Mouse (Mus musculus) left cerebral cortex, adult 8-10 months (tissue): ENCODE data around the gene Ccdc146. TPM values are rescaled to one million over a fixed set of nuclear protein-coding genes. Genes with fewer than 3 reads are reported as not detected.
A peak's percentile ranks its signal among the peaks of the same experiment; 100 is the strongest.

Experiments
- DNase-seq, 2 experiments: peaks; one replicate each; pipeline ENCODE4 v3.0.0; 2022; ENCODE audit warnings: low spot score in 2 of 2
- total RNA-seq, 4 experiments: library from RNA; stranded (reverse); gene quantifications; 2 replicates each; pipeline ENCODE4 v1.2.4; 2022

Ccdc146 gene
- total RNA-seq, 4 experiments from 2014 or later, result 0.09 to 0.44 (median 0.38) TPM

DNA sequence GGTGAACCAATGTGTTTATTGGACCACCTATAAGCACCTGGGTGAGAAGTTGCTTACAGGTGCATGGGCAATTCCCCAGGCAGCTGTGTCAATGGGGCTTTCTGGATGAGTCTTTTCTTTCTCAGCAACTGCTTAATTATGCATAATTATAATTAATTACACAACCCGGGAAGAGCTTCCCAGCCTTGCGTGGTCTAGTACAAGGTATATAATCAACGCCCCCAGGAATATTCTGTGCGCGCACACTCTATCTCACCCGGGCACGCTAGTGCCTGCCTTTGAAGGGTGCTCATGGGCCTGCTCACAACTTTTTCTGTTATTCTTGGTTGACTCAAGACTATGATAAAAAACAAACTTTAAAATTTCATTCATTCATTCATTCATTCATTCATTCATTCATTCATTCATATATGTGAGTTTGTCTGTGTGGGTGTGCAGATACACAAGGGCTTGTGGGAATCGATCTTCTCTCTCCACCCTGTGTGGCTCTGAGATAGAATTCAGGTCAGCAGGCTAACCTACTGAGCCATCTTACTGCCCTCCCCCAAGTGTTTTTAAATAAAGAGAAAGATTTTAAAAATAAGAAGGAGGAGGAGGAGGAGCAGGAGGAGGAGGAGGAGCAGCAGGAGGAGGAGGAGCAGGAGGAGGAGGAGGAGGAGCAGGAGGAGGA is 160.0 kb downstream of the Ccdc146 start:
- DNase-seq, result no peak

DNA sequence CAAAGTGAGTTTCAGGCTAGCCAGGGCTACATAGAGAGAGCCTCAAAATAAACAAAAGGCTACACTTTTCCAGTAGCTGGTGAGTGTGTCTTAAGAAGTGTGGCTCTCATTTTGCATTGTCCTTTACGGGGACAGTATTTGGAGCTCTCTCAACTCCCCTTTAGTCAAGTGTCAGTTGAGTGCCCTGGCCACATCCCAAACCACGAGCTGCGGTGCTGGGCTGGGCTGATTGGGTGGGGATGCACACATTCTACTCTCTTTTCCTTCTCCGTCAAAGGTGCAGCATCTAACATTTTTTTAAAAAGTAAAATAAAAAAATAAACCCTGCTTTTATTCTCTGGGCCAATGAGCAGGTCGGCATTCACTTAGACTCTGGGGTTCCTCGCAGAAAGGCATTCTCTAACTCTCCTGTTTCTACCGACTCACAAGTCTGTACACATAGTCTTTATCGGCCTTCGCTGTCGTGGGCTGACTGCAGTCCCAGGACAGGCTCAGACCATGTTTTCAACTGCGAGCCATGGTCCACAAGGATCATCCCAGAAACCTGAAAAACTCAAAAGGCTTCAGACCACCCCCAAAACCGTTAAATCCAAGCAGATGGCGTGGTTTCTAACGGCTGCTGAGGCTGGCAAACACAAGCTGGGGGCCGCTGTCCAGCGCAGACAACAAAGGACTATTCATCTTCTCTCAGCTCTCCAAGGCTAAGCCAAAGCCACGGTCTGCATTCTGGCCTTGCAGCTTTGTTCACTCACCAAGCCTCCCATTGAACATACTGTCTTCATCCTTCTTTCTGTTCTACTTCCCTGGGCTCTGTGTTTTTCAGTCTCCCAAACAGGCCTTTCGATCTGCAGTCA is 161.0 kb downstream of the Ccdc146 start:
- no peak for DNase-seq

DNA sequence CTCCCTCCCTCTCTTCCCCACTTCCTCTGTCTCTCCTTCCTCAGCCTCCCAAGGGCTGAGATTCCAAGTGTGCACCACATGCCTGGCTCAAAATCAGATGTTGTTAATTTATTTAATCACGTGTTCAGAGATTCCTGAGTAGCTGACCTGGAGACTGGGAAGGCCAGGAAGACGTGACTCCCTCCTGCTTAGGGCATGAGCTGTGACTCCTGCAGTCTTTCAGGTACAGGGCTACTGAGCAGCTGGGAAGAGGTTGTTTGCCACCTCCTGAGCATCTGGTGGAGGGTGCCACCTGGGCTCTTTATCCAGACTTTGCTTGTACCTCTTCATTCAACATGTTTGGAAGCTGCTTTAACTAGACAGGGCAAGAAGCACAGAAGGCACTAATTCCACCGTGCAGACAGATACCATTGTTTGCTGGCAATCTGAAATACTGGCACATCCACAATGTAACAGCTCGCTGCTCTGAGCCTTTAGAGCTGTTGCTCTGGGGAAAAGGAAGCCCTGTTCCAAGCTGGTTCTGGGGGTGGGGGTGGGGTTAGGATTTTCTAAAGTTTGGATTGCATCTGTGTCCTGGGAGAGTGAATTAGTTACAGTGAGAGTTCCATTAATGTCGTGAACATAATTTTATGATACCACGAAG is 163.2 kb downstream of the Ccdc146 start:
- DNase-seq, result no peak

DNA sequence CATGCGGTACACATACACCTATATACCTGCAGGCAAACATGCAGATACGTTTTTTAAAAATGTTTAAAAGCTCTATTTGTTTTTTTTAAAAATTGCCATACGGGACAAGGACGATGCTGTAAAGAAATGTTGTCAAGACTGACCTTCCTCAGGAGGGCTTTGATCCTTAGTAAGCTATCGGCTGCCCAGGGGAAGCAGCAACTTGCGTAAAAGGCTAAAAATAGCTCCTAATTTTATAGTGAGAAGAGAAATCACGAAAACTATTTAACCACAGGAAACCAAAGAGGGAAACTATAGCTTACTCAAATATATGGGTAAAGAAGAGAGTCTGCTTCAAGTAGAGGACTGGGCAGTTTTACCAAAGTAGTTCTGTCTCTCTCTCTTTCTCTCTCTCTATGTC is 163.7 kb downstream of the Ccdc146 start:
- no peak for DNase-seq

DNA sequence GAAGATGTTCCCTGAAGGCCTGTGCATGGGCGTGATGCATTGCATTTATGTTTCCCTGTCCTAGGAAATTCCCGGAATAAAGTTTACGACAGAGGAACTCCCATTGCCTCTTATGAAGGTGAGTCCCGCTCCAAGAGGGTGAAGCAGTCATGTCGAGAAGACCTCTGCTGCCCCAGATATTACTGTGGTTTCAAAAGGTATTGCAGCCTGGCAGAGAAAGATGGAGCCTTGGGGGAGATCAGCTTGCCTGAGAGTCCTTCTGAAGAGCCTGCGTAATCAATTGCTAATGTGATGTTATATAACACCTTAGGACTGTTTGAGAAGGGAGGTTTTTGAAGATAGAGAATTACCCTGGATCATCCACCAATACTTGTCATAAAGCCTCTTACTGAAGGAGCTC is 166.7 kb downstream of the Ccdc146 start:
- no peak for DNase-seq

DNA sequence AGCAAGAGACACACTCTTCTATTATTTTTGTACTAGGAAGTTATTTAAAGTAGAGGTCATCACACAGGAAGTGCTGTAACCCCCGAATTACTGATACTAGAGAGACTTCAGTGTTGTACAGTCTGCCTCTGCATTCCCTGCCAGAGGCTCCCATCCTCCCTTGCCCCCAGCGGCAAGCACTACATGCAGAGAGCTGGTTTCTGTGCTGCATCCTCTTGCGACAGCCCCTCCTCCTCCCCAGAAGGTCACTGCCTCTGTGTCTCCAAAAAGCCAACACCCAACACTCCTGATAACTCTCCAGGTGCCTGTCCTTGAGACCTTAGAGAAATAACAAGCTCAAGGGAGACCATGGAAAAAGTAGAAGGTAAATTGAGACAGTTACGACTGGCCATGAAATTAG is 167.4 kb downstream of the Ccdc146 start:
- DNase-seq, result no peak

DNA sequence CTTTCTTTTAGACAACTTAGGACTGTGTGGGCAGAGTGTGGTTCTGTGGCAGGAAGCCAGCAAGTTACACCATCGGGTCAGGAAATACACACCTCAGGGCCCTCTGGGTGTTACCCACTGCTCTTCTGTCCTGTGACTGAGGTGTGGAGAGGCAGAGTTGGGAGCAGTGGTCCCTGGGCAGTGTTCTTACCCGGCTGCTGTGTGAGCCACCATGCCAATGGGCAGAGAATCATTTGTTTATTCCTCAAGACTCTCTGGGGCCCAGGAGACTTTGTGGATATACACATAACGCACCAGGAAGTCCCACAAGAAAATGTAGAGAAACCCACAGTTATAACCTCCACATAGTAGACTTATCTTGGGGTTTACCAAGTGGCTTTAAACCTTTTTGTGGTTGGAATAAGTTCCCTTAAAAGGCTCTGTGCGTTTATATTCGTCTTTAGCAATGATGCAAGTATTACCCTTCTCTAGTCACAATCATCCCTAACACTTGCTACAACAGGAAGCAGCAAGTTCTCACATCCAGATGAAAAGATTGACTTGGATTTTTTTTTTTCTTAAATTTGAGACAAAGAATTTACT is 168.8 kb downstream of the Ccdc146 start:
- no peak for DNase-seq

DNA sequence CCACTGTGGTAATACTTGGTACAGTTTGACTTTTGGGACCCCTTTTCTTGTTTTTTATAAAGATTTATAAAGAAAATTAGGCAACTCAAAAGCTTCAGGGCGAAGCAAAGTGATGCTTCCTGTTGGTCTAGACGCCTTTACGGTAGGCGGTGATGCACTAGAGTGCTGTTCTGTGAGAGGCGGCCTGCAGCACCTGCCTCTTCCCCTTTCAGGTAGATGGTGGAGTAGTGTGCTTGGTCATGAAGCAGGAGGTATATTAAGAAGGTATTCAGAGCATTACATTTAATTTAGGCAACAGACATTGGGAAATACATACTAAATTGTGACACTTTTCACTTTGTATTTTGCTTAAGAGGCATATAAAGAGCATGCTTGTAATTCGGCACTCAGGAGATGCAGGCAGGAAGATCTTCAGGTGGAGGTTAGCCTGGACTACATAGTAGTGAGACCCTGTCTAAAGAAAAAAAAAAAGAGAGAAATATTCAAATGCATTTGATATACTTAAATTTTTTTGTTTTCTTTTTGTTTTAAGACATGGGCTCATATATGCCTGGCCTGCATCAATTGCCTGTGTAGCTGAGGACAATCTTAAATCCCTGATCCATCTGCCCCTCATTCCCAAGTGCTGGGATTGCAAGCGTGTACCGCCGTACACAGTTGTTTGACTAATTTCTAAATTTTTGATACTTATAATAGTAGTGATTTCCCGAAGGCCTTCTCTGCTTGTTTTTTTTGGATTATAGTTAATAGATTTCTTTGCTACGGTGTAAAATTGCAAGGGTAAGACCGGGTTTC is 169.5 kb downstream of the Ccdc146 start:
- DNase-seq, result no peak

DNA sequence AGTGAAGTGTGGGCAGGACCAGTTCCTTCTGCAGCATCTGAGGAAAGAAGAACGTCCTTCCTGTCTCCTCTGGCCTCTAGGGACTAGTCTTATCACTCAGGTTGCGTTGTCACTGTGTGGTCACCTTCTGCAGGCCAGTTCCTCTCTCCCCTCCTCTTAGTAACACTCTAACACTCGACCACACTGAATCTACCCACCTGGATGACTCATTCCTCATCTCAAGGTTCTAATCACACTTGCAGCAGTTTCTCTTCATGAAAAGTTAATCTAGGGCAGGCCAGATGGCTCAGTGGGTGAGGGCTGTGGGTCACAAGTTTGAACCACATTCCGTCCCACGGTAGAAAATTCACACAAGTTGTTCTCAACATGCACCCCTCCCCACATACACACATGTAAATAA is 175.6 kb downstream of the Ccdc146 start:
- no peak for DNase-seq

DNA sequence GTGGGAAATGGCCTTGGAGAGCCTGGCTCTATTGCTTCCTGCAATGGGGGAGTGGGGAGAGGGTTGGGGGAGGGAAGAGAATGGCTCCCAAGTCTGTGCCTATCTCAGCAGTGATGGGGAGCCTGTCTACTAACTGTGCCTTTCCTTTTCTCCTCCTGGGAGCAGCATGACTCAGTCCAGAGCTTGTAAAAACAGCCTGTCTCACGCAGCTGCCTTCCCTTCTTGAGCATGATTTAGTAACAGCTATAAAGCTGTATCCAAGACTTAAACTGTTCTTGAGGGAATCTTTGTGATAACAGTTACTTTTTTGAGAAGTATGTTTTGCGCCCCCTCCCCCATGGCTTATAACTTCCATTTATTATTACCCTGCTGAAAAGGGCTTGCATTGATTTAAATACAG is 176.6 kb downstream of the Ccdc146 start:
- DNase-seq, result peak in 1 of 2 experiments; percentile 40

DNA sequence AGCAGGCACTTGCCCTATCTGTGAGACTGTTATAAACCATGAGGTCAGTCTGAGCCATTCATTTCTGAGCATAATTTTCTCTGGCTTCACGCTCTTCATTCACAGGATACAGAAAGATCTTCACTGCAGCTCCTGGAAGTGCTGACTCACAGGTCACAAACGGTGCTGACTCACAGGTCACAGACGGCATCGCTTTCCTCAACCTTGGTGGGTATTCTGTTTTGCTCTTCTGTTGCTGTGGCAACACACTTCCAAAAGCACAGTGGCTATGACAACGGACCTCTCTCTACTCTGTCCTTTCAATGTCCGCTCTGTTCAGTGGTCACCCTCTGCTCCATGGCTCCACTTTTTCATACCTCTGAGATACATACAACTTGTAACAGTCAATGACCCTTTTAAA is 177.7 kb downstream of the Ccdc146 start:
- DNase-seq, result no peak

DNA sequence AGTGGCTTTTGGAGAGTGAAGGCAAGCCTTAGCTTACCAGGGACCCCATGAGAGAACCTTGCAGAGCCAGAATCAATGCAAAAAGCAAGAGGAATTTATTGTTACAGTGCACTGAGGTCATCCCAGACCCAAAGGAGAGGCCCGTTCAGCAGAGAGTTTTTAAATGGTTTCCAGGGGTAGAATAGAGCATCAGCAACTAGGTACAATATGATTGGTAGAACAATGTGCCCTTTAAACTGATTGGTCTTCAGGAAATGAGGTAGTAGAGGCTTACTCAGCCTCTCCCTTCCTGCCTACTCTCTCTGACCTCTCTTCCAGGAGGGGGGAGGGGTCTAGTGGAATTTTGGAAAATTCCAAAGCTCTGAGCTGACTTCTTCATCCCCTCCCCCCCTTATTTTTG is 179.2 kb downstream of the Ccdc146 start:
- no peak for DNase-seq

DNA sequence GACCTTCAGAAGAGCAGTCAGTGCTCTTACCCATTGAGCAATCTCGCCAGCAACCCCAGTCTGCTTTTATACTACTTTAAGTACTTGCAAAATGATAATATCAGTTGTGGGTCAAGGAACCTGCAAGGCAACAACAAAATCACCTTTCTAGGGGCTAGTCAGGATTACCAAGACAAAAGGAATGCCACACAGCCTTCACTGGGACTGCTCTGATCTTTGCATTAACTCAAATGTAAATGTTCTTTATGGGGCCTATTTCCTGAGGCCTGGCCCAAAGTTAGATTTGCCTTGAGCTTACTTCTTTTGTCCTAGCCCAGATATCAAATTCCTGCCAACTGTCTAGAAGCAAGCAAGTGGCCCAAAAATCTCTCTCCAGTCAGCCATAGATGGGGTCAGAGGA is 179.9 kb downstream of the Ccdc146 start:
- DNase-seq, result no peak

Other genes with a start within 250 kb of the Ccdc146 start
- gene Gsap, start 238.4 kb downstream of the Ccdc146 start, total RNA-seq, result 1 to 10 TPM; 5.5 to 9.1 (median 7.4) TPM
- 1 to 10 TPM; 1.5 to 3.0 (median 2.0) TPM for gene Fgl2, start 52.0 kb downstream of the Ccdc146 start, total RNA-seq
- 10 to 100 TPM; 12.7 to 13.4 (median 12.7) TPM for gene Fam185a, start 281 bp upstream of the Ccdc146 start, total RNA-seq
- under 1 TPM; 0.44 to 0.93 (median 0.54) TPM for gene Lrrc17, start 118.9 kb upstream of the Ccdc146 start, total RNA-seq
- under 1 TPM; 0.23 to 0.70 (median 0.32) TPM for gene Fbxl13, start 221.0 kb upstream of the Ccdc146 start, total RNA-seq
- 10 to 100 TPM; 20.0 to 21.6 (median 20.7) TPM for gene Armc10, start 221.1 kb upstream of the Ccdc146 start, total RNA-seq